Mouse (Mus musculus): ENCODE results near the gene Col1a2. TPM values are rescaled to one million over a fixed set of nuclear protein-coding genes. Genes with fewer than 3 reads are reported as not detected.

Col1a2 gene
- polyA plus RNA-seq, 1 experiment from 2014 or later, result 373 TPM

GRCm38 (mm10) chr6:4521031-4521430 lies 16.4 kb downstream of the Col1a2 start:
- WGBS, result 54% methylated on average over 3 of the region's 3 CpGs

GRCm38 (mm10) chr6:4528439-4528838 lies 23.8 kb downstream of the Col1a2 start:
- H3K4me3 ChIP-seq (ENCODE audit: control insufficient read depth in 1 of 2, insufficient read depth in 1 of 2, low read depth in 1 of 2, low read length in 2 of 2), result no peak overlapping the region
- no peaks in the 10 kb centered on the region for H3K4me1 ChIP-seq (ENCODE audit: control insufficient read depth in 2 of 2, insufficient read depth in 2 of 2, low read length in 2 of 2)
- WGBS, result 91% methylated on average over 7 of the region's 7 CpGs
- no peak overlapping the region for H3K9ac ChIP-seq (ENCODE audit: low read length)
- no peak for ATAC-seq (ENCODE audit: insufficient number of reproducible peaks, insufficient read depth, low FRiP score, low read depth)
- no peaks in the 10 kb centered on the region for H3K9me3 ChIP-seq (ENCODE audit: control insufficient read depth, low read length)
- peaks cover 38% of the 10 kb centered on the region for H3K36me3 ChIP-seq (ENCODE audit: control insufficient read depth, insufficient read depth, low read length)
- H3K27me3 ChIP-seq (ENCODE audit: control insufficient read depth, insufficient read depth, low read length), result no peaks in the 10 kb centered on the region
- no peak overlapping the region for H3K4me2 ChIP-seq (ENCODE audit: low read length)
- H3K27ac ChIP-seq (replicated peaks in 1 of 2; ENCODE audit: control insufficient read depth in 1 of 2, insufficient read depth in 1 of 2, low read depth in 2 of 2, low read length in 2 of 2), result no peak overlapping the region

More at GRCm38 (mm10) chr6:4521031-4521430, 16.4 kb downstream of the Col1a2 start:
- H3K27ac ChIP-seq (replicated peaks in 1 of 2; ENCODE audit: control insufficient read depth in 1 of 2, insufficient read depth in 1 of 2, low read depth in 2 of 2, low read length in 2 of 2), result no peak overlapping the region
- H3K4me3 ChIP-seq (ENCODE audit: control insufficient read depth in 1 of 2, insufficient read depth in 1 of 2, low read depth in 1 of 2, low read length in 2 of 2), result no peak overlapping the region
- H3K4me2 ChIP-seq (ENCODE audit: low read length), result no peak overlapping the region
- H3K4me1 ChIP-seq (ENCODE audit: control insufficient read depth in 2 of 2, insufficient read depth in 2 of 2, low read length in 2 of 2), result no peaks in the 10 kb centered on the region
- peaks cover 49% of the 10 kb centered on the region for H3K36me3 ChIP-seq (ENCODE audit: control insufficient read depth, insufficient read depth, low read length)
- H3K9ac ChIP-seq (ENCODE audit: low read length), result no peak overlapping the region
- H3K9me3 ChIP-seq (ENCODE audit: control insufficient read depth, low read length), result no peaks in the 10 kb centered on the region
- H3K27me3 ChIP-seq (ENCODE audit: control insufficient read depth, insufficient read depth, low read length), result no peaks in the 10 kb centered on the region
- ATAC-seq (ENCODE audit: insufficient number of reproducible peaks, insufficient read depth, low FRiP score, low read depth), result no peak

DNA sequence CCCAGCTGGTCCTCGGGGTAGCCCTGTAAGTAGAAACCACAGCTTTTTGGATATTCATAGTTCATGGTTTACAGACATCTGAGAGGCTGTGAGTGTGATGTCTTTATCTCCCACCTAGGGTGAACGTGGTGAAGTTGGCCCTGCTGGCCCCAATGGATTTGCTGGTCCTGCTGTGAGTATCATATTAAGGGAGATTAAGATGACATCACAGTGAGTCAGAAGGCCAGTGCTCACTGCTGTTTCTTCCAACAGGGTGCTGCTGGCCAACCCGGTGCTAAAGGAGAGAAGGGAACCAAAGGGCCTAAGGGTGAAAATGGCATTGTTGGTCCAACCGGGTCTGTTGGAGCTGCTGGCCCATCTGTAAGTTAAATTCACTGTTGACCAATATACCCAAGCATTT lies 26.4 kb downstream of the Col1a2 start:
- 74% methylated on average over 4 of the region's 4 CpGs for WGBS
- Histone ChIP-seq H3K9ac (ENCODE audit: low read length) (no peak overlapping the region), H3K9me3 (ENCODE audit: control insufficient read depth, low read length) (no peaks in the 10 kb centered on the region), H3K27ac (replicated peaks in 1 of 2; ENCODE audit: control insufficient read depth in 1 of 2, insufficient read depth in 1 of 2, low read depth in 2 of 2, low read length in 2 of 2) (no peak overlapping the region), H3K27me3 (ENCODE audit: control insufficient read depth, insufficient read depth, low read length) (no peaks in the 10 kb centered on the region), H3K4me2 (ENCODE audit: low read length) (no peak overlapping the region), H3K36me3 (ENCODE audit: control insufficient read depth, insufficient read depth, low read length) (peaks cover 40% of the 10 kb centered on the region), H3K4me1 (ENCODE audit: control insufficient read depth in 2 of 2, insufficient read depth in 2 of 2, low read length in 2 of 2) (no peaks in the 10 kb centered on the region), H3K4me3 (ENCODE audit: control insufficient read depth in 1 of 2, insufficient read depth in 1 of 2, low read depth in 1 of 2, low read length in 2 of 2) (no peak overlapping the region)
- ATAC-seq (ENCODE audit: insufficient number of reproducible peaks, insufficient read depth, low FRiP score, low read depth), result no peak

GRCm38 (mm10) chr6:4532898-4533297 lies 28.3 kb downstream of the Col1a2 start:
- H3K4me2 ChIP-seq (ENCODE audit: low read length), result no peak overlapping the region
- H3K36me3 ChIP-seq (ENCODE audit: control insufficient read depth, insufficient read depth, low read length), result peaks cover 45% of the 10 kb centered on the region
- H3K27ac ChIP-seq (replicated peaks in 1 of 2; ENCODE audit: control insufficient read depth in 1 of 2, insufficient read depth in 1 of 2, low read depth in 2 of 2, low read length in 2 of 2), result no peak overlapping the region
- no peak for ATAC-seq (ENCODE audit: insufficient number of reproducible peaks, insufficient read depth, low FRiP score, low read depth)
- no peaks in the 10 kb centered on the region for H3K27me3 ChIP-seq (ENCODE audit: control insufficient read depth, insufficient read depth, low read length)
- no peaks in the 10 kb centered on the region for H3K4me1 ChIP-seq (ENCODE audit: control insufficient read depth in 2 of 2, insufficient read depth in 2 of 2, low read length in 2 of 2)
- H3K9ac ChIP-seq (ENCODE audit: low read length), result no peak overlapping the region
- no peak overlapping the region for H3K4me3 ChIP-seq (ENCODE audit: control insufficient read depth in 1 of 2, insufficient read depth in 1 of 2, low read depth in 1 of 2, low read length in 2 of 2)
- no peaks in the 10 kb centered on the region for H3K9me3 ChIP-seq (ENCODE audit: control insufficient read depth, low read length)
- WGBS, result 80% methylated on average over 1 of the region's 1 CpGs

- no peak for ATAC-seq (ENCODE audit: insufficient number of reproducible peaks, insufficient read depth, low FRiP score, low read depth)
- H3K4me3 ChIP-seq (ENCODE audit: control insufficient read depth in 1 of 2, insufficient read depth in 1 of 2, low read depth in 1 of 2, low read length in 2 of 2), result no peak overlapping the region
- no peaks in the 10 kb centered on the region for H3K9me3 ChIP-seq (ENCODE audit: control insufficient read depth, low read length)
- H3K9ac ChIP-seq (ENCODE audit: low read length), result no peak overlapping the region
- 78% methylated on average over 8 of the region's 8 CpGs for WGBS
- no peak overlapping the region for H3K27ac ChIP-seq (replicated peaks in 1 of 2; ENCODE audit: control insufficient read depth in 1 of 2, insufficient read depth in 1 of 2, low read depth in 2 of 2, low read length in 2 of 2)
- no peaks in the 10 kb centered on the region for H3K4me1 ChIP-seq (ENCODE audit: control insufficient read depth in 2 of 2, insufficient read depth in 2 of 2, low read length in 2 of 2)
- no peaks in the 10 kb centered on the region for H3K27me3 ChIP-seq (ENCODE audit: control insufficient read depth, insufficient read depth, low read length)
- H3K4me2 ChIP-seq (ENCODE audit: low read length), result no peak overlapping the region
- peaks cover 49% of the 10 kb centered on the region for H3K36me3 ChIP-seq (ENCODE audit: control insufficient read depth, insufficient read depth, low read length)
Observed at GRCm38 (mm10) chr6:4534462-4535079, 30.0 kb downstream of the Col1a2 start.

DNA sequence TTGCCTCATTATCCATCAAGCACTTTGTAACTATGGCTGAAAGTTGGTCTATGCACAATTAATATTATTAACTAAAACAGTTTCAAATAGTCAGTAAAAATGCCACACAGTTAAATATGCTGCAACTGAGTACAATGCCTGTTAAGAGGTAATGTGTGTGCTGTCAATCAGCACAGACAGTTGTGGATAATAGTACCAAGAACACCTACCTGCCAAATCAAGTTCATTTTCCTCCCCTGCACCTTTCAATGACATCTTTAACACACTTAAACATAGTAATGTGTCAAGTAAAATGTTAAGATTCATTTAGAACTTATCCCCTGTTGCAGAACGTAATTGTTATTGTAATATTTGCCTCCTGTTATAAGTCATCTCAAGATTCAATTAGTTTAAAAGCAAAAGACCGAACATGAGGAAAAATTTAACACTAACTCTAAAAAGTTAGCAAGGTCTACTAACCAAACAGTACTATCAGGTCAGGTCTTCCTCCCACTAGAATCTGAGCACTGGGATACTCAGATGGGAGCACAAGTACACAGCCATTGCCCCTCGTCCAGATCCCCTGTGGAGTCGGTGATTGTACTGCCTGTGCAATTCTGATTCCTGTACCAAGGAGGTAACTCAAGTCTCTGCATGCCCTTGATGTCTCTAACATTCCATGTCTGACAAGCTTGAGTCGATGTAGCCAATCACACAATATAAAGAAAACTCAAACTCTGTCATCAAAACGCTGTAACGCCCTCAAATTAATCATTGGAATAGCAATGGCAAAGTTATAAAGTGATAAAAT lies 37.5 kb downstream of the Col1a2 start:
- Histone ChIP-seq H3K9ac (ENCODE audit: low read length) (no peak overlapping the region), H3K4me3 (ENCODE audit: control insufficient read depth in 1 of 2, insufficient read depth in 1 of 2, low read depth in 1 of 2, low read length in 2 of 2) (no peak overlapping the region), H3K4me1 (ENCODE audit: control insufficient read depth in 2 of 2, insufficient read depth in 2 of 2, low read length in 2 of 2) (peaks cover 0 to 2% of the 10 kb centered on the region in 2 experiments; a peak in 1 of 4 replicates), H3K36me3 (ENCODE audit: control insufficient read depth, insufficient read depth, low read length) (peaks cover 24% of the 10 kb centered on the region), H3K4me2 (ENCODE audit: low read length) (no peak overlapping the region), H3K27ac (replicated peaks in 1 of 2; ENCODE audit: control insufficient read depth in 1 of 2, insufficient read depth in 1 of 2, low read depth in 2 of 2, low read length in 2 of 2) (no peak overlapping the region), H3K27me3 (ENCODE audit: control insufficient read depth, insufficient read depth, low read length) (no peaks in the 10 kb centered on the region), H3K9me3 (ENCODE audit: control insufficient read depth, low read length) (no peaks in the 10 kb centered on the region)
- 75% methylated on average over 7 of the region's 7 CpGs for WGBS
- no peak for ATAC-seq (ENCODE audit: insufficient number of reproducible peaks, insufficient read depth, low FRiP score, low read depth)

- Histone ChIP-seq H3K4me2 (ENCODE audit: low read length) (no peak overlapping the region), H3K27me3 (ENCODE audit: control insufficient read depth, insufficient read depth, low read length) (no peaks in the 10 kb centered on the region), H3K9me3 (ENCODE audit: control insufficient read depth, low read length) (no peaks in the 10 kb centered on the region), H3K27ac (replicated peaks in 1 of 2; ENCODE audit: control insufficient read depth in 1 of 2, insufficient read depth in 1 of 2, low read depth in 2 of 2, low read length in 2 of 2) (no peak overlapping the region), H3K4me3 (ENCODE audit: control insufficient read depth in 1 of 2, insufficient read depth in 1 of 2, low read depth in 1 of 2, low read length in 2 of 2) (no peak overlapping the region), H3K9ac (ENCODE audit: low read length) (no peak overlapping the region), H3K36me3 (ENCODE audit: control insufficient read depth, insufficient read depth, low read length) (peaks cover 10% of the 10 kb centered on the region; the same call in 1 of the 2 replicates), H3K4me1 (ENCODE audit: control insufficient read depth in 2 of 2, insufficient read depth in 2 of 2, low read length in 2 of 2) (peaks cover 0 to 2% of the 10 kb centered on the region in 2 experiments; a peak in 1 of 4 replicates)
- 49% methylated on average over 6 of the region's 6 CpGs for WGBS
- ATAC-seq (ENCODE audit: insufficient number of reproducible peaks, insufficient read depth, low FRiP score, low read depth), result no peak
Observed at GRCm38 (mm10) chr6:4544554-4544953, 39.9 kb downstream of the Col1a2 start.

All from heart, embryonic 14.5 days (tissue).